ENCODE assay signal across 8 mouse cellular contexts in genomic region chr5:22550033-22550551, GRCm38 (mm10). TPM values are rescaled to one million over a fixed set of nuclear protein-coding genes. Genes with fewer than 3 reads are reported as not detected.
DNase-seq lines count a peak whose midpoint lies in the region; ATAC-seq and TF ChIP-seq lines count a peak whose summit lies in the region.

Gene Orc5, minus strand, starts transcription at chr5:22550429.

- H3K36me3 ChIP-seq in forebrain, embryonic 14.5 days (ENCODE audit: control insufficient read depth, insufficient read depth, low read length), result peaks cover 15% of the 10 kb centered on the region

- DNase-seq in ES-CJ7 (ENCODE audit: low read depth, low spot score), result peak; percentile 94
- peak; percentile 93 for DNase-seq in cerebellum, adult 11 months
- DNase-seq in forebrain, embryonic 14.5 days (ENCODE audit: low spot score), result peak; percentile 95
- peak; percentile 85 for DNase-seq in heart, postnatal 25 days (ENCODE audit: low spot score)
- peak; percentile 90 to 95 for DNase-seq in layer of hippocampus, adult 18-20 months (ENCODE audit: low spot score in 2 of 2)
- peak; percentile 90 for DNase-seq in lung, adult 2 months
- DNase-seq in thymus, adult 18-20 months, result peak; percentile 84 to 85

- WGBS in forebrain, embryonic 14.5 days, result under 1% methylated on average over 31 of the region's 31 CpGs
- WGBS in lung, adult 2 months, result 1% methylated on average over 31 of the region's 31 CpGs

- ATAC-seq in forebrain, embryonic 14.5 days, result peak; percentile 100
- peak; percentile 97 for ATAC-seq in neutrophil, adult 5-6 weeks (ENCODE audit: extremely low read depth, insufficient number of reproducible peaks, low FRiP score, poor library complexity, severe bottlenecking)

- H3K4me1 ChIP-seq in forebrain, embryonic 14.5 days (ENCODE audit: control insufficient read depth, insufficient read depth, low read length), result peaks cover 4% of the 10 kb centered on the region
- H3K4me1 ChIP-seq in lung, adult 2 months (ENCODE audit: control insufficient read depth, insufficient read depth, low read length), result peaks cover 5% of the 10 kb centered on the region; the same call in 1 of the 2 replicates

- peak within 1 kb of the TSS; percentile 91 for H3K4me2 ChIP-seq in forebrain, embryonic 14.5 days (ENCODE audit: low read length)

- TF ChIP-seq CTCF in lung, adult 2 months (IDR thresholded peaks at IDR 0.05; ENCODE audit: insufficient read depth, low read length), result no peak

- TF ChIP-seq POLR2A in lung, adult 2 months (IDR thresholded peaks at IDR 0.05; ENCODE audit: borderline replicate concordance, extremely low read depth, low read depth, low read length), result peak; percentile 97

- no peaks in the 10 kb centered on the region for H3K9me3 ChIP-seq in forebrain, embryonic 14.5 days (replicated peaks; ENCODE audit: control insufficient read depth, low read length)

- H3K27me3 ChIP-seq in forebrain, embryonic 14.5 days (replicated peaks; ENCODE audit: control insufficient read depth, insufficient read depth, low read length), result no peaks in the 10 kb centered on the region

- peak within 1 kb of the TSS; percentile 80 for H3K27ac ChIP-seq in forebrain, embryonic 14.5 days (ENCODE audit: low read depth, low read length)

- H3K4me3 ChIP-seq in forebrain, embryonic 14.5 days (ENCODE audit: low read depth, low read length), result peak within 1 kb of the TSS; percentile 70
- H3K4me3 ChIP-seq in lung, adult 2 months (replicated peaks; ENCODE audit: extremely low read depth, low read depth, low read length), result peak within 1 kb of the TSS; percentile 89

- intact Hi-C loops in heart, postnatal 25 days (cut with DNase I), result loop anchor here (10.0 kb wide), 1 partner anchor 675 kb away; no protein-coding TSS in a partner anchor

- H3K9ac ChIP-seq in forebrain, embryonic 14.5 days (ENCODE audit: low read length), result peak within 1 kb of the TSS; percentile 82

RNA-seq across cellular contexts. Expression of gene Orc5, which starts in this region (rescaled TPM):
- polyA plus RNA-seq in forebrain, embryonic 14.5 days (2014; fragmentation: Nextera tagmentation; extraction: Ambion mirVana), result 47.3 and 48.1 TPM in 2 replicates
- total RNA-seq in heart, postnatal 25 days (2021), result 1 to 10 TPM; 7.5 to 7.7 TPM
- total RNA-seq in layer of hippocampus, adult 18-20 months (2021), result 10 to 100 TPM; 19.7 to 20.6 TPM
- polyA plus RNA-seq in lung, adult 2 months (2012; rRNA removed), result 2.8 and 4.7 TPM in 2 replicates
- 20.5 and 22.0 TPM in 2 replicates for total RNA-seq in neutrophil, adult 5-6 weeks (2017)

Comparison
In these comparisons a context has a peak if more than half of its experiments do, and no peak if none do; other contexts are left out.
1. Peak in every context shown above with its lines: DNase-seq, ATAC-seq, H3K4me3 ChIP-seq and H3K27ac ChIP-seq.